Mouse (Mus musculus) left cerebral cortex, postnatal 36 days (tissue): Measurements from ENCODE around the gene 2410004B18Rik. TPM values are rescaled to one million over a fixed set of nuclear protein-coding genes. Genes with fewer than 3 reads are reported as not detected.

Experiments used
- DNase-seq, 2 experiments: peaks; one replicate each; pipeline ENCODE4 v3.0.0; 2021 to 2022; ENCODE audit warnings: low spot score in 2 of 2, mixed read lengths in 1 of 2
- intact Hi-C: fragments of 180-260 bp; cut with DNase I; formaldehyde crosslinking; loops from one replicate; pipeline ENCODE4 v1.15.1; 2025
- total RNA-seq, 2 experiments: library from RNA; stranded (reverse); gene quantifications; 2 replicates each; pipeline ENCODE4 v1.2.3; 2021

Gene 2410004B18Rik
- total RNA-seq, 2 experiments from 2014 or later = 36.8 to 44.5 TPM

- intact Hi-C loops = no loop called here
- peak; percentile 55 to 61 for DNase-seq
Observed at GRCm38 (mm10) chr3:145924649-145925337, 13.0 kb upstream of the 2410004B18Rik start.

DNA sequence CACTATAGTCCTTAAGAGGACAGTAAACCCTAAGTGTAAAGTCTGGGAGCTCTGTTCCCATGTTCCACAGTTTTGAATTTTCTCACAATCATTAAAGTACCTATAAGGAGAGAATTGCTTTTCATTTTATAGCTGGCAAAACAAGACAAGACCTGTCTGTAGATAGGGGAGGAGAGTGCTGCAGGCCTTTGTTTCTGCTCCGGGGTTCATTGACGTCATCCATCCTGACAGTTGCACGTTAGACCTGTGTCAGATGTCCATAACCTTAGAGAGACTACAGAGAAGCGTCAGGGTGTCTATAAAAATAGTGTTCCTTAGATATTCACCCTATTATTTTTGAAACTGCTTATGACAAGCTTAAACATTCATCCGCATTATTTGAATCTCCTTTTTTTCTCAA is 12.3 kb upstream of the 2410004B18Rik start:
- intact Hi-C loops = no loop called here
- no peak for DNase-seq

DNA sequence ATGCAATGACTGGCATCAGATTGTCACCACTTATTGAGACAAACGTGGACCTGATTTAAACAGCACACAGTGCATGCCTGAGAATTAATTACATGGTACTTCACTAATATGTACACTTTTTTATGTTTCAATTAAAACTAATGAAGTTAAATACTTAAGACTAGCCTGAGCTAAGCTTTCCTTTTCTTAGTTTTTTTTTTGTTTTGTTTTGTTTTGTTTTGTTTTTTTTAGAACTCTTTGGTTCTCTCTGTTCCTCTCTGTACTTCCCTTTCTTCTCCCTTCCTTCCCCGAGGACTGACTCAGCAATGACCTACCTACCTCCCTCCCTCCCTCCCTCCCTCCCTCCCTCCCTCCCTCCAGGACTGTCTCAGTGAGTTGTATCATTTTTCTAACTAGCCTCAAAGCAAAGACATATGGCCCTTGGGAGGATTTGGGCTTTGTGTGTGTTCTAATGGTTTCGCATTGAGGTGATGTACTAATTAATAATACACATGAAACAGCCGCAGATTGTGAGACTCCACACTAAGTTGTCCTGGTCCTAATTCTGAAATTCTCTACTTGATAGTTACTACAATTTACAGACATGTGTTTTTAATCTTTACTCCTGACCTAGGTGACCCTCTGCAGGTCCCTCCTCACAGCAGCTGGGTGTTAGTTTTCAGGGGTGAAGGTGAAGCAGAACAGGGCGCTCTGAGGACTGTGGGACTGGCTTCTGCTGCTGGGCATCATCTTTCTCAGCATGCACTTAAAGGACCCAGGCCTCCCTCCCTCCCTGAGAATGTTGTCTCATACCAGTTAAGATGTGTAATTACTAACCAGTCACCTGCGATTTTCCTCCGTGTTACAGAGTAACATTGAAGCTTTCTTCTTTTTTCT is 8.1 kb upstream of the 2410004B18Rik start:
- no peak for DNase-seq
- intact Hi-C loops = no loop called here

DNA sequence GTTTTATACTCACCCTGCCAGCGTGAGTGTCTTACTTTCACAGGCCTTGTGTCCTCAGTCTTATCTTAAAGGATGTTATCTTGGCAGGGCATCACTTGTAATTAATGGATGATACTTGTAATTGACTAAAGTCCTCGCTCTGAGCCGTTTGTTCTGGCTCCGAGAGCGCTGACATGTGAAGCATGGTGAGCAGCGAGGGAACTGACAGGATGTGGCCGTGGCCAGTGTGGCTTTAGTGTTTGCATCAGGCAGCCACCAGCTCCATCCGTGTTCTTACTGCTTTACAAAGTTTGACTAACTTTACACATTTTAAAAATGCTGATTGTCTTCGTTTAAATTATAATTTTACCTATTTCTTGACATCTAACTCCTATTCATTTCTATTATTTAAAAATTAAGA is 4.0 kb upstream of the 2410004B18Rik start:
- no peak for DNase-seq

GRCm38 (mm10) chr3:145938405-145939349 is 863 bp downstream of the 2410004B18Rik start:
- DNase-seq = no peak
- intact Hi-C loops = no loop called here

More for the DNA sequence above, 4.0 kb upstream of the 2410004B18Rik start:
- intact Hi-C loops = no loop called here

DNA sequence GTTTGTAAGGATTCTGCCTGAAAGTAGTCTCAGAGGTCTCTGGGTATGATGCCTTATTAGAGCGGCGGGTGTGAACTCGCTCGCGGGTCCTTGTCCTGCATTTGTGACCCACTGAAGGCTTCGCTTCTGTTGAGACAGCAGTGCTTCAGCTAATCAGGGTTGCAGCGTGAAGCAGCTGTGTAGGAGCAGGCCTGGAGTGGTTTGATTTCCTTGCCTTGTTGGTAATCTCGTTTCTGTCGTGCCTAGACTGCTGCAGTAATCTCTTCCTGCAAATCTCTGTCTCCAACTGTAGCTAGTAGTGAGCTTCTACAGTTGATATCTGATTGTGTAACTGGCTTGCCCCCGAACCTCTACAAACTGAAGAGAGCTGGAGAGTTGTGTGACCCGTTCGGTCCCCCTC is 1.6 kb downstream of the 2410004B18Rik start:
- intact Hi-C loops = no loop called here
- DNase-seq = no peak

- intact Hi-C loops = no loop called here
- DNase-seq = no peak
Observed at GRCm38 (mm10) chr3:145939971-145940370, 2.2 kb downstream of the 2410004B18Rik start.

DNA sequence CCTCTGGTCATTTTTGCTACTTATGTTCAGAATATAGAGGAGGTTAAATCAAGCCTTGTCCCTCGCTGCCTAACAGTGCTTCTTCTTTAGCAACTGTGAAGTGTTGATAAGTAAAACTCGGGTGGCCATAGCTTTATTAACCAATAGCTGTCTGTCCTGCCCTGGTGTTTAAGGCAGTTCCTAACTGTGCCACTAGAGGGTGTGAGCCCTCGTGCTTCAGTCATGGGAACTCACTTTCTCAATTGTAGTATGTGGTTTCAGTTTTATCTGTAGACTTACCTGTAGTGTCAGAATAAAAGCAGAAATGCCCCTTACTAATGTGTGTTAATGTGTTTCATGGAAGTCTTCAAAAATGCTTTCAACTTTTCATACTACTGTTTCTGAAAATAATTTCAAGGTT is 4.2 kb downstream of the 2410004B18Rik start:
- intact Hi-C loops = no loop called here

DNA sequence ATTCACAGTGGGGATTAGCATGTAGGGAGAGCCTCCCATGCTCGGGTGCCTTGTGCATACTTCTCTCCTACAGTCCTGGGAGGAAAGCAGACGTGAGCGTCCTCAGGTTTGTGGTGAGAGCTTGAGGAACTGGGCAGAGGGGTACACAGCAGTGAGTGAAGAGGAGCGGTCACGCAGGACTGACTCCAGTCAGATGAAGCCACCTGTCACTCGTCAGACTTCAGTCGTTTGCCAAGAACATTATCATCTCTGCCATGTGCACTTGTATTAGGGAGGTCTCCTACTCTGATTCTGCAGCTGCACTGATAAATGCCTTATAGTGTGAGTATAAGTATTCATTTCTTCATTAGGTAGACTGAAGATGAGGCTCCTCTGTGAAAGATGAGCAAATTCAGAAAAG is 6.5 kb downstream of the 2410004B18Rik start:
- intact Hi-C loops = no loop called here

More for the DNA sequence above, 4.2 kb downstream of the 2410004B18Rik start:
- peak in 1 of 2 experiments; percentile 59 for DNase-seq

DNA sequence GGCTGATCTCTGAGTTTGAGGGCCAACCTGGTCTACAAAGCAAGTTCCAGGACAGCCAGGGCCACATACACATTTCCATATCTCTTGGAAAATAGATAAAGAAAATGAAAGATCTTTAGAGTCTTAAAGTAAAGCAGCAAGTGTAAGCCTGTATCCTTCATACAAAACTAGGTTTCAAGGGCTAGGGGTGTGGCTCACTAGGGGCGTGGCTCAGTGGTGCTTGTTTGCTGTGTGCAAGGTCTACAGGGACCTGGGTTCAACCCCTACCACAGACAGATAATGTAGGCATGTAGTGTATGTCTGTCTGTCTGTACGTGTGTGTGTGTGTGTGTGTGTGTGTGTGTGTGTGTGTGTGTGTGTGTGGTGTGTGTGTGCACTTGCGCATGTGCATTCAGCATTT is 8.1 kb downstream of the 2410004B18Rik start:
- no peak for DNase-seq
- intact Hi-C loops = no loop called here

More for the DNA sequence above, 6.5 kb downstream of the 2410004B18Rik start:
- DNase-seq = no peak

- DNase-seq = no peak
- intact Hi-C loops = no loop called here
Observed at GRCm38 (mm10) chr3:145946654-145947053, 8.8 kb downstream of the 2410004B18Rik start.

DNA sequence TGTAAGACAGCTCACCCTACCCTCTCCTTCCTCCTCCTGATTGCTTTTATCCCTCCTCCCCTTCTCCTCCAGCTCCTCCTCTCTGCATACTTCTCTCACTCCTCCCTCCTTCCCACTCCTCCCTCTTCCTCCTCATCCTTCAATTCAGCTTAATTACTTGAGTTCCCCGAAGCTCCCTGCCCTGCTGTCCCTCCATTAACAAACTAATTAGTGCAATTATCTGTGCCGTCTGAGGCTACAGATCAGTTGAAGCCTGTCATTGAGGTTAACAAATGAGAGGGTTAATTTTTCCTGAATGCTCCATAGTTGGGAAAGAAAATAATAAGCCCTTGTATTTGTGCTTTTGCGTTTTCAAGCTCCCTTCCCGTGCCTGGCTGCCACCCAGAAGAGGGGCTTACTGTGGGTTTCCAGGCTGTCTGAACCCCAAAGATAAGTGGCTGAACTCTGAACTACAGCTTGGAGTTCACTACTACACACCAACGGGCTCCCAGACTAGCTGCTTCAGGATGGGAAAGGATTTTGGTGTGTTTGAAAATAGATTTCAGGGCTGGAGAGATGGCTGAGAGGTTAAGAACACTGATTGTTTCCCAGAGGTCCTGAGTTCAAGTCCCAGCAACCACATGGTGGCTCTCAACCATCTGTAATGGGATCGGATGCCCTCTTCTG is 9.9 kb downstream of the 2410004B18Rik start:
- intact Hi-C loops = no loop called here

GRCm38 (mm10) chr3:145950034-145950814 is 12.4 kb downstream of the 2410004B18Rik start:
- intact Hi-C loops = loop anchor here (1.0 to 5.0 kb wide), 2 partner anchors 107 to 227 kb away; no protein-coding TSS in a partner anchor
- peak; percentile 57 for DNase-seq

More for the DNA sequence above, 9.9 kb downstream of the 2410004B18Rik start:
- DNase-seq = no peak

DNA sequence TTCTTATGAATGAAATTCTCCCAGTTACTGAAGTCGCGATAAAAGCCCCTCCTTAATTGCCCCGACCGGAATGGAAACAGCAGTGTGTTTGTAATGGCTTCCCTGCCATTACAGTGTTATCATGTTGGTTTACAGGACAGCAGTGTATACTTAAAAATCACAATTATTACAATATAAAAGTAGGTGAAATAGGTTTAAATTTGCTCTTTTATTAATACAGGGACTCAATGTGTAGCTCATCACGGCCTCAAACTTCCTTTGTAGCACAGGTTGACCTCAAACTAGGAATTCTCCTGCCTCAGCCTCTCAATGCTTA is 13.0 kb downstream of the 2410004B18Rik start:
- intact Hi-C loops = loop anchor here (1.0 to 5.0 kb wide), 2 partner anchors 107 to 227 kb away; no protein-coding TSS in a partner anchor
- no peak for DNase-seq

DNA sequence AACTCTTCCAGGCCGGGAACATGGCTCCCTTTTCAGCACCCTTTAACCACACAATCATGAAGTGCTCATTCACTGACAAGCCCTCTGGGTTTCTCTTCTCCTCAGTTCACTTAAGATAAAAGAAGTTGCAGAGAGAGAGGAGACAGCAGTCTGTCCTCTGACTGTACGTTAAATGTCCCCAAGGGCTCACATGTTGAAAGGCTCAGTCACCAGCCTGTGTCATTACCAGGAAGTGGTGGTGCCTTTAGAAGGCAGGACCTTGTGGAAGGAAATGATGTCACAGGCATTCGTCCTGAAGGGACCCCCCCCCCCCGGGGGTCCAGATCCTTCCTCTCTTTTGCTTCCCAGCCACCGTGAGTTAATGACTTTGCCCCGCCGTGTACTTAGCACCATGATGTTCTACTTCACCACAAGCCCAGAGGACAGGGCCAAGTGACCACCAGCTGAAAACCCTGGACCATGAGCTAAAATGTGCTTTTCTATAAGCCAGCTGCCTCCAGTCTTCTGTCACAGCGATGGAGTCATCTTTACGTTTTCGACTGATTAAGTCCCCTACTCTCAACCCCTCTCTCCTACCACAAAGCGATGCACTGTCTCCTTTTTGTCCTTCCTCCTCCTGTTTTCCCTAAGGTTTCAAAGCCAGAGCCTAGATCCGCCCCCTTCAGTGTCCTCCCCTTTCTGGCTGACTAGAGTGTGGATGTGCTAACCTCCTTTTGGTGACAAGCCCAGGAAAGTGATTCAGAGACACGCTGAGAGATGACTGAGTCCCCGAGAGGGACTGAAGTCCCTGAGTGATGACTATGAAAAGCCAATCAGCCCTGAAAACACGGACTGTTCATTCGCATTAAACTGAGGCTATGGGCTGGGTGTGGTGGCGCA is 13.7 kb downstream of the 2410004B18Rik start:
- DNase-seq = no peak

GRCm38 (mm10) chr3:145952945-145953344 is 15.1 kb downstream of the 2410004B18Rik start:
- intact Hi-C loops = loop anchor here (5.0 kb wide), 1 partner anchor 104 kb away; no protein-coding TSS in a partner anchor
- DNase-seq = no peak

More for the DNA sequence above, 13.7 kb downstream of the 2410004B18Rik start:
- intact Hi-C loops = loop anchor here (5.0 kb wide), 1 partner anchor 106 kb away; no protein-coding TSS in a partner anchor

GRCm38 (mm10) chr3:145953411-145953810 is 15.6 kb downstream of the 2410004B18Rik start:
- intact Hi-C loops = loop anchor here (5.0 kb wide), 1 partner anchor 104 kb away; no protein-coding TSS in a partner anchor
- DNase-seq = no peak
